Mouse (Mus musculus): ENCODE results near the gene Hrh1. TPM values are rescaled to one million over a fixed set of nuclear protein-coding genes. Genes with fewer than 3 reads are reported as not detected.
A peak's percentile ranks its signal among the peaks of the same experiment; 100 is the strongest.

The Hrh1 gene
- polyA plus RNA-seq, 1 experiment: 0.48 TPM

- Histone ChIP-seq H3K27ac (ENCODE audit: control insufficient read depth, insufficient read depth, low read depth, low read length) (no peak overlapping the region), H3K27me3 (ENCODE audit: control insufficient read depth, insufficient read depth, low read length) (peaks cover 2% of the 10 kb centered on the region; the same call in 1 of the 2 replicates), H3K36me3 (ENCODE audit: control insufficient read depth, insufficient read depth, low read length) (no peaks in the 10 kb centered on the region), H3K4me1 (ENCODE audit: control insufficient read depth, insufficient read depth, low read length) (peaks cover 5% of the 10 kb centered on the region), H3K4me3 (ENCODE audit: control insufficient read depth, low read depth, low read length) (peak overlapping the region; percentile 44)
- TF ChIP-seq CTCF (IDR thresholded peaks at IDR 0.05; ENCODE audit: control insufficient read depth, insufficient read depth, insufficient replicate concordance, low read depth, low read length): no peak
- TF ChIP-seq POLR2A (IDR thresholded peaks at IDR 0.05; ENCODE audit: control insufficient read depth, low read depth, low read length): no peak
These were observed 456 bp upstream of the Hrh1 start for GRCm38 (mm10) chr6:114397280-114397679.

- TF ChIP-seq POLR2A (IDR thresholded peaks at IDR 0.05; ENCODE audit: control insufficient read depth, low read depth, low read length): no peak
- TF ChIP-seq CTCF (IDR thresholded peaks at IDR 0.05; ENCODE audit: control insufficient read depth, insufficient read depth, insufficient replicate concordance, low read depth, low read length): no peak
- Histone ChIP-seq H3K27me3 (ENCODE audit: control insufficient read depth, insufficient read depth, low read length) (peaks cover 2% of the 10 kb centered on the region; the same call in 1 of the 2 replicates), H3K4me3 (ENCODE audit: control insufficient read depth, low read depth, low read length) (no peak overlapping the region), H3K36me3 (ENCODE audit: control insufficient read depth, insufficient read depth, low read length) (no peaks in the 10 kb centered on the region), H3K4me1 (ENCODE audit: control insufficient read depth, insufficient read depth, low read length) (peaks cover 5% of the 10 kb centered on the region), H3K27ac (ENCODE audit: control insufficient read depth, insufficient read depth, low read depth, low read length) (no peak overlapping the region)
These were observed 890 bp downstream of the Hrh1 start for GRCm38 (mm10) chr6:114398626-114399025.

GRCm38 (mm10) chr6:114400387-114400786 lies 2.7 kb downstream of the Hrh1 start:
- no peak for TF ChIP-seq CTCF (IDR thresholded peaks at IDR 0.05; ENCODE audit: control insufficient read depth, insufficient read depth, insufficient replicate concordance, low read depth, low read length)
- no peak for TF ChIP-seq POLR2A (IDR thresholded peaks at IDR 0.05; ENCODE audit: control insufficient read depth, low read depth, low read length)
- Histone ChIP-seq H3K4me1 (ENCODE audit: control insufficient read depth, insufficient read depth, low read length) (peaks cover 5% of the 10 kb centered on the region), H3K36me3 (ENCODE audit: control insufficient read depth, insufficient read depth, low read length) (no peaks in the 10 kb centered on the region), H3K27ac (ENCODE audit: control insufficient read depth, insufficient read depth, low read depth, low read length) (no peak overlapping the region), H3K4me3 (ENCODE audit: control insufficient read depth, low read depth, low read length) (no peak overlapping the region), H3K27me3 (ENCODE audit: control insufficient read depth, insufficient read depth, low read length) (peaks cover 2% of the 10 kb centered on the region; the same call in 1 of the 2 replicates)

GRCm38 (mm10) chr6:114400841-114401240 lies 3.1 kb downstream of the Hrh1 start:
- Histone ChIP-seq H3K27me3 (ENCODE audit: control insufficient read depth, insufficient read depth, low read length) (peaks cover 2% of the 10 kb centered on the region; the same call in 1 of the 2 replicates), H3K27ac (ENCODE audit: control insufficient read depth, insufficient read depth, low read depth, low read length) (no peak overlapping the region), H3K36me3 (ENCODE audit: control insufficient read depth, insufficient read depth, low read length) (no peaks in the 10 kb centered on the region), H3K4me3 (ENCODE audit: control insufficient read depth, low read depth, low read length) (no peak overlapping the region), H3K4me1 (ENCODE audit: control insufficient read depth, insufficient read depth, low read length) (peaks cover 5% of the 10 kb centered on the region)
- TF ChIP-seq POLR2A (IDR thresholded peaks at IDR 0.05; ENCODE audit: control insufficient read depth, low read depth, low read length) (no peak), CTCF (IDR thresholded peaks at IDR 0.05; ENCODE audit: control insufficient read depth, insufficient read depth, insufficient replicate concordance, low read depth, low read length) (no peak)

GRCm38 (mm10) chr6:114402161-114402560 lies 4.4 kb downstream of the Hrh1 start:
- peaks cover 5% of the 10 kb centered on the region for H3K4me1 ChIP-seq (ENCODE audit: control insufficient read depth, insufficient read depth, low read length)
- no peak for TF ChIP-seq POLR2A (IDR thresholded peaks at IDR 0.05; ENCODE audit: control insufficient read depth, low read depth, low read length)
- TF ChIP-seq CTCF (IDR thresholded peaks at IDR 0.05; ENCODE audit: control insufficient read depth, insufficient read depth, insufficient replicate concordance, low read depth, low read length): no peak
- H3K4me3 ChIP-seq (ENCODE audit: control insufficient read depth, low read depth, low read length): no peak overlapping the region
- no peaks in the 10 kb centered on the region for H3K36me3 ChIP-seq (ENCODE audit: control insufficient read depth, insufficient read depth, low read length)
- H3K27ac ChIP-seq (ENCODE audit: control insufficient read depth, insufficient read depth, low read depth, low read length): no peak overlapping the region
- H3K27me3 ChIP-seq (ENCODE audit: control insufficient read depth, insufficient read depth, low read length): peaks cover 2% of the 10 kb centered on the region; the same call in 1 of the 2 replicates

- TF ChIP-seq CTCF (IDR thresholded peaks at IDR 0.05; ENCODE audit: control insufficient read depth, insufficient read depth, insufficient replicate concordance, low read depth, low read length): no peak
- no peak for TF ChIP-seq POLR2A (IDR thresholded peaks at IDR 0.05; ENCODE audit: control insufficient read depth, low read depth, low read length)
These were observed 5.9 kb downstream of the Hrh1 start for GRCm38 (mm10) chr6:114403632-114404031.

GRCm38 (mm10) chr6:114404128-114404527 lies 6.4 kb downstream of the Hrh1 start:
- H3K4me1 ChIP-seq (ENCODE audit: control insufficient read depth, insufficient read depth, low read length): no peaks in the 10 kb centered on the region
- no peak overlapping the region for H3K27ac ChIP-seq (ENCODE audit: control insufficient read depth, insufficient read depth, low read depth, low read length)
- H3K36me3 ChIP-seq (ENCODE audit: control insufficient read depth, insufficient read depth, low read length): no peaks in the 10 kb centered on the region
- no peak for TF ChIP-seq CTCF (IDR thresholded peaks at IDR 0.05; ENCODE audit: control insufficient read depth, insufficient read depth, insufficient replicate concordance, low read depth, low read length)
- TF ChIP-seq POLR2A (IDR thresholded peaks at IDR 0.05; ENCODE audit: control insufficient read depth, low read depth, low read length): no peak
- no peaks in the 10 kb centered on the region for H3K27me3 ChIP-seq (ENCODE audit: control insufficient read depth, insufficient read depth, low read length)
- no peak overlapping the region for H3K4me3 ChIP-seq (ENCODE audit: control insufficient read depth, low read depth, low read length)

More at GRCm38 (mm10) chr6:114403632-114404031, 5.9 kb downstream of the Hrh1 start:
- Histone ChIP-seq H3K27ac (ENCODE audit: control insufficient read depth, insufficient read depth, low read depth, low read length) (no peak overlapping the region), H3K4me1 (ENCODE audit: control insufficient read depth, insufficient read depth, low read length) (no peaks in the 10 kb centered on the region; the same call in 1 of the 2 replicates), H3K27me3 (ENCODE audit: control insufficient read depth, insufficient read depth, low read length) (no peaks in the 10 kb centered on the region), H3K36me3 (ENCODE audit: control insufficient read depth, insufficient read depth, low read length) (no peaks in the 10 kb centered on the region), H3K4me3 (ENCODE audit: control insufficient read depth, low read depth, low read length) (no peak overlapping the region)
